Mouse (Mus musculus) embryonic stem cell, embryonic (primary cell): Measurements from ENCODE around the gene Slc4a8.

Experiments
- CTCF ChIA-PET, 4 experiments: fragments of 300-600 bp in 2 of 4; fragments of 350-600 bp in 2 of 4; sonication (Branson Sonifier 250); formaldehyde crosslinking; loops; one replicate each; lab custom pipeline; 2022; ENCODE audit warnings: inconsistent platforms in 2 of 4; lab: Charles Lee
- POLR2A ChIA-PET, 4 experiments: fragments of 300-600 bp in 2 of 4; fragments of 350-600 bp in 2 of 4; sonication (Branson Sonifier 250); formaldehyde crosslinking; loops; one replicate each; lab custom pipeline; 2022; ENCODE audit warnings: antibody characterized with exemption in 4 of 4, inconsistent platforms in 1 of 4; lab: Charles Lee

The Slc4a8 gene

GRCm38 (mm10) chr15:100761419-100762185 is at the start of gene Slc4a8:
Slc4a8 (plus strand) TSS chr15:100761747.
- ChIA-PET POLR2A (interaction anchor here in 2 of 4 experiments (0.6 to 1.9 kb wide), 4 partner anchors 10 to 308 kb away, joined by 3 read pairs; no protein-coding TSS in a partner anchor), CTCF (interaction anchor here (0.5 to 2.3 kb wide), 19 partner anchors 9 to 1204 kb away, joined by 3 to 8 read pairs (median 3); partner anchors contain the start of gene Dazap2 (in 2 of the 4))

- ChIA-PET CTCF (interaction anchor here in 3 of 4 experiments (0.5 to 1.6 kb wide), 5 partner anchors 43 to 247 kb away, joined by 3 to 9 read pairs (median 3); no protein-coding TSS in a partner anchor), POLR2A (interaction anchor here in 1 of 4 experiments (1.1 to 1.7 kb wide), 2 partner anchors 14 to 43 kb away, joined by 3 to 4 read pairs; no protein-coding TSS in a partner anchor)
Measured at GRCm38 (mm10) chr15:100714470-100714869, 47.1 kb upstream of the Slc4a8 start.

- ChIA-PET POLR2A (interaction anchor here in 3 of 4 experiments (0.6 to 0.7 kb wide), 3 partner anchors 10 to 241 kb away, joined by 3 to 5 read pairs (median 4); no protein-coding TSS in a partner anchor), CTCF (interaction anchor here in 3 of 4 experiments (0.6 to 1.0 kb wide), 5 partner anchors 32 to 340 kb away, joined by 3 to 4 read pairs (median 3); no protein-coding TSS in a partner anchor)
Measured at GRCm38 (mm10) chr15:100715399-100715993, 46.1 kb upstream of the Slc4a8 start.

GRCm38 (mm10) chr15:100717933-100718332 is 43.6 kb upstream of the Slc4a8 start:
- ChIA-PET POLR2A (interaction anchor here in 3 of 4 experiments (1.0 to 1.6 kb wide), 4 partner anchors 11 to 318 kb away, joined by 3 read pairs; partner anchors contain the start of gene Galnt6 (in 1 of the 3)), CTCF (interaction anchor here (0.5 to 1.5 kb wide), 10 partner anchors 13 to 1272 kb away, joined by 3 to 5 read pairs (median 4); no protein-coding TSS in a partner anchor)

GRCm38 (mm10) chr15:100718572-100718971 is 43.0 kb upstream of the Slc4a8 start:
- ChIA-PET POLR2A (interaction anchor here in 3 of 4 experiments (0.7 to 1.6 kb wide), 6 partner anchors 10 to 375 kb away, joined by 3 to 5 read pairs (median 3); partner anchors contain the start of gene Galnt6 (in 1 of the 3)), CTCF (interaction anchor here (0.6 to 1.5 kb wide), 8 partner anchors 12 to 1272 kb away, joined by 3 to 5 read pairs (median 4); no protein-coding TSS in a partner anchor)

- ChIA-PET POLR2A (interaction anchor here in 1 of 4 experiments (1.1 to 1.6 kb wide), 3 partner anchors 10 to 374 kb away, joined by 3 to 5 read pairs (median 3); partner anchors contain the start of gene Galnt6), CTCF (interaction anchor here in 2 of 4 experiments (1.0 to 1.5 kb wide), 4 partner anchors 12 to 262 kb away, joined by 3 to 4 read pairs (median 4); no protein-coding TSS in a partner anchor)
Measured at GRCm38 (mm10) chr15:100719217-100719616, 42.3 kb upstream of the Slc4a8 start.

GRCm38 (mm10) chr15:100720066-100720465 is 41.5 kb upstream of the Slc4a8 start:
- ChIA-PET CTCF (interaction anchor here in 1 of 4 experiments (0.6 kb wide), 1 partner anchor 37 kb away, joined by 4 read pairs; no protein-coding TSS in a partner anchor), POLR2A (interaction anchor here in 2 of 4 experiments (0.9 to 1.5 kb wide), 4 partner anchors 21 to 217 kb away, joined by 3 to 4 read pairs (median 3); no protein-coding TSS in a partner anchor)

- ChIA-PET CTCF (interaction anchor here in 3 of 4 experiments (0.6 to 1.4 kb wide), 9 partner anchors 32 to 392 kb away, joined by 3 to 6 read pairs (median 4); no protein-coding TSS in a partner anchor), POLR2A (interaction anchor here in 3 of 4 experiments (0.6 to 2.1 kb wide), 10 partner anchors 8 to 152 kb away, joined by 3 to 10 read pairs (median 3); no protein-coding TSS in a partner anchor)
Measured at GRCm38 (mm10) chr15:100721445-100721844, 40.1 kb upstream of the Slc4a8 start.

- CTCF ChIA-PET = interaction anchor here in 1 of 4 experiments (0.7 to 1.4 kb wide), 4 partner anchors 32 to 275 kb away, joined by 3 to 6 read pairs (median 4); no protein-coding TSS in a partner anchor
- POLR2A ChIA-PET = interaction anchor here in 3 of 4 experiments (1.0 to 2.1 kb wide), 8 partner anchors 9 to 151 kb away, joined by 3 to 10 read pairs (median 4); no protein-coding TSS in a partner anchor
Measured at GRCm38 (mm10) chr15:100722026-100722425, 39.5 kb upstream of the Slc4a8 start.

GRCm38 (mm10) chr15:100722564-100722963 is 39.0 kb upstream of the Slc4a8 start:
- ChIA-PET CTCF (no interaction called here), POLR2A (interaction anchor here in 2 of 4 experiments (1.0 to 2.1 kb wide), 2 partner anchors 32 to 35 kb away, joined by 3 to 10 read pairs; no protein-coding TSS in a partner anchor)

- CTCF ChIA-PET = no interaction called here
- POLR2A ChIA-PET = interaction anchor here in 1 of 4 experiments (1.1 kb wide), 1 partner anchor 25 kb away, joined by 3 read pairs; no protein-coding TSS in a partner anchor
Measured at GRCm38 (mm10) chr15:100723505-100723904, 38.0 kb upstream of the Slc4a8 start.

GRCm38 (mm10) chr15:100726721-100727120 is 34.8 kb upstream of the Slc4a8 start:
- ChIA-PET POLR2A (no interaction called here), CTCF (no interaction called here)

- ChIA-PET POLR2A (interaction anchor here in 3 of 4 experiments (0.8 to 2.3 kb wide), 3 partner anchors 26 to 28 kb away, joined by 3 to 8 read pairs (median 4); no protein-coding TSS in a partner anchor), CTCF (interaction anchor here in 3 of 4 experiments (0.6 to 1.5 kb wide), 3 partner anchors 15 to 315 kb away, joined by 3 to 5 read pairs (median 4); no protein-coding TSS in a partner anchor)
Measured at GRCm38 (mm10) chr15:100727834-100728233, 33.7 kb upstream of the Slc4a8 start.

- POLR2A ChIA-PET = interaction anchor here in 3 of 4 experiments (0.6 to 2.3 kb wide), 10 partner anchors 10 to 348 kb away, joined by 3 to 8 read pairs (median 3); no protein-coding TSS in a partner anchor
Measured at GRCm38 (mm10) chr15:100728586-100728985, 33.0 kb upstream of the Slc4a8 start.

GRCm38 (mm10) chr15:100729281-100729985 is 32.1 kb upstream of the Slc4a8 start, which contains the start of gene Galnt6:
Galnt6 (minus strand) TSS chr15:100729376.
- POLR2A ChIA-PET = interaction anchor here in 3 of 4 experiments (0.6 to 2.3 kb wide), 11 partner anchors 11 to 347 kb away, joined by 3 to 8 read pairs (median 3); no protein-coding TSS in a partner anchor
- CTCF ChIA-PET = interaction anchor here (0.6 to 1.5 kb wide), 8 partner anchors 8 to 313 kb away, joined by 3 to 5 read pairs (median 4); no protein-coding TSS in a partner anchor

More at GRCm38 (mm10) chr15:100728586-100728985, 33.0 kb upstream of the Slc4a8 start:
- CTCF ChIA-PET = interaction anchor here (0.6 to 1.5 kb wide), 9 partner anchors 9 to 314 kb away, joined by 3 to 6 read pairs (median 4); no protein-coding TSS in a partner anchor

- CTCF ChIA-PET = interaction anchor here in 3 of 4 experiments (0.6 to 2.2 kb wide), 7 partner anchors 12 to 274 kb away, joined by 3 to 9 read pairs (median 3); no protein-coding TSS in a partner anchor
- POLR2A ChIA-PET = interaction anchor here in 3 of 4 experiments (0.6 to 1.9 kb wide), 8 partner anchors 10 to 530 kb away, joined by 3 to 6 read pairs (median 4); partner anchors contain the start of gene Dazap2 (in 1 of the 3)
Measured at GRCm38 (mm10) chr15:100731081-100731480, 30.5 kb upstream of the Slc4a8 start.
